Mouse (Mus musculus): Measurements from ENCODE around the gene Trim60.

GRCm38 (mm10) chr8:65028959-65029686 is 10.7 kb upstream of the Trim60 start:
- TF ChIP-seq CTCF (IDR thresholded peaks at IDR 0.05; ENCODE audit: borderline replicate concordance, insufficient read depth, low read length), result no peak
- TF ChIP-seq POLR2A (IDR thresholded peaks at IDR 0.05; ENCODE audit: low read depth, low read length), result no peak

Measured in embryonic fibroblast, embryonic 13.5 days (primary cell).